Mouse (Mus musculus) thymus, postnatal 25 days (tissue): ENCODE measurements around the gene Fam118a.
A peak's percentile ranks its signal among the peaks of the same experiment; 100 is the strongest.
"Not testable (repeated sequence)": the region's sequence is repeated elsewhere in the genome, so short reads cannot be mapped to it uniquely, and the experiment has no call there.

Source experiments
- DNase-seq: peaks from one replicate; pipeline ENCODE4 v3.0.0; 2022

Fam118a gene

DNA sequence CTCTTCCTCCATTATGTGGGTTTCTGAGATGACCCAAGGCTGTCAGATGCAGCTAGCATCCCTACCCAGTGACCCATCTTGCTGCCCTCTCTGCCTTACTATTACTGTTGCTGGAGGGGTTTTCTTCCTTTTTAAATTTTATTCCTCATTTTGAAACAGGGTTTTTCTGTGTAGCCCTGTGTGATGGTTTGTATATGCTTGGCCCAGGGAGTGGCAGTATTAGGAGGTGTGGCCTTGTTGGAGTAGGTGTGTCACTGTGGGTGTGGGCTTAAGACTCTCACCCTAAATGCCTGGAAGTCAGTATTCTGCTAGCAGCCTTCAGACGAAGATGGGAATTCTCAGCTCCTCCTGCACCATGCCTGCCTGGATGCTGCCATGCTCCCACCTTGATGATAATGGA, at the start of gene Fam118a:
Gene Fam118a (plus strand): TSS at position 301 of the 400 bp plus-strand sequence.
- not testable (repeated sequence) for DNase-seq

- DNase-seq = no peak
Measured at GRCm38 (mm10) chr15:84981609-84982313, 47.0 kb upstream of the Fam118a start.

DNA sequence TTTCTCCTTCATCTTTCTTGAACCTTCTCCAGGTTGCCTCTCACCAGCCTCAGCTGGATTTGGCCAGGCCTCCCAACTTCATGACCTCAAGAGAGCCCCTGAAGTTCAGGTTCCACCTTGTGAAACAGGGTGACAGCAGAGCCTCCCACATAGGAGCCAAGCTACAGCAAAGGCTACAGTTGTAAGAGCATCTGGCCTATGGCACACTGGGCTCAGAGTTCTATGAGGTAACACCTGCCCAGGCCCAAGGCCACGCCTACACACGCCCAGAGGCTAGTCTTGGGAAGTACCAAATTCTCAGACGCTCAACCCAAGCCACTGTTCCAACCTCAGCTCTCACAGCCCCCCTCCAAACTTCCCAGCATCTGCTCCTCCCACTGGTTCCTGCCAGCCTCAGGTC, 45.9 kb upstream of the Fam118a start:
- no peak for DNase-seq

DNA sequence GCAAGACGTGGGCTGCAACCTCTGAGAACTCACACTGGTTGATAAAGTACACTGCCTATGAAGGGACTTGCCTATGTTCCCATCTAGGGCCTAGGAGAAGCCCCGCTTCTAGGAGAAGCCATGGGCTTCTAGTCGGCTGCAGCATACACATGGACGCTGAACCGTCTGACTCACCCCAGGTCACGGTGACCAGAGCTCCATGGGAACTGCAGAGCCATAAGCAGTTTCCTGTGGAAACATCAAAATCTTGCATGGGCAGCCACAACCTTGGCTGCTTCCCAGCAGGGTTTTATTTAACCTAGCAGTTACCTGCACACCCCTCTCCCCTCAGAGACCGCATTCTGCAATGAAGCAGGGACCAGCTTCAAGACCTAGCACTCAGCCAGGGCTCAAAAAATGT, 45.0 kb upstream of the Fam118a start:
- no peak for DNase-seq

- no peak for DNase-seq
Measured at GRCm38 (mm10) chr15:84985516-84986160, 43.1 kb upstream of the Fam118a start.

GRCm38 (mm10) chr15:84986171-84987019, 42.4 kb upstream of the Fam118a start:
- no peak for DNase-seq

DNA sequence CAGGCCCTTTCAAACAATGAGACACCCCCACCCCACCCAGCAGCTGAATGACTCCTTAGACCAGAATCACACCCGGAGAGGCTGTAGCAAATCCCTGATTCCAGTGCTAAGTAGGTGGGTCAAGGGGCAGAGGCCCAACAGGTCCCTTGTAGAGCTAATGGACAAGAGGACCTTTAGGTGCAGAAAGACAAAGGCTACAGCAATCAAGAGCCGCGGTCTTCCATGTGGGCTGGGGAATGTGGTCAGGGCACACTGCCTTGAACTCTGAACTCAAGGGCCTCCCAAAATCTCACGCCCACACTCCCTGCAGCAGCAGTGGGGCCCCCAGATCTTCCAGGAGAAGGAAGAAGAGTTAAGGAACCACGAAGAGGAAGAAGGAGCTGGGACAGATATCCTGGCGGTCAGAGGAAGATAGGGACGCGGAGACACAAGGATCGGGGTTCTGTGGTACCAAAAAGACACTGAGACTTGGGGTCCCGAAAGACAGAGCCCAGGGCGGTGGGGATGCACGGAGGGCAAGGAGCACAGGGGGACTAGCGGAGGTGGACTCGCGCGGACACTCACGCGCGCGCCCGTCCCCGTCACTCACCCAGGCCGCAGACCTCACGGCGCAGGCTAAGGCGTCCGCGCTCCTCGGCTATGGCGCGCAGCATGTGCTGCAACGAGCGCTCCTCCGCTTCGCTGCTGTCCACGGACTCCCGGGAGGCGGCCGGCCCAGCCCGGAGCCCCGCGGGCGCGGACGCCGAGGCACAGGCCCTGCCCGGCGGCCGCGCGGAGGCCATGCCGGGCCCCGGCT, 41.5 kb upstream of the Fam118a start:
- DNase-seq = peak; percentile 27

GRCm38 (mm10) chr15:84987874-84988825, 40.6 kb upstream of the Fam118a start, which contains the start of gene 5031439G07Rik:
5031439G07Rik (minus strand) TSS chr15:84988551.
- DNase-seq = peak; percentile 91

GRCm38 (mm10) chr15:84989098-84989497, 39.6 kb upstream of the Fam118a start:
- no peak for DNase-seq

GRCm38 (mm10) chr15:84989771-84990170, 39.0 kb upstream of the Fam118a start:
- no peak for DNase-seq

DNA sequence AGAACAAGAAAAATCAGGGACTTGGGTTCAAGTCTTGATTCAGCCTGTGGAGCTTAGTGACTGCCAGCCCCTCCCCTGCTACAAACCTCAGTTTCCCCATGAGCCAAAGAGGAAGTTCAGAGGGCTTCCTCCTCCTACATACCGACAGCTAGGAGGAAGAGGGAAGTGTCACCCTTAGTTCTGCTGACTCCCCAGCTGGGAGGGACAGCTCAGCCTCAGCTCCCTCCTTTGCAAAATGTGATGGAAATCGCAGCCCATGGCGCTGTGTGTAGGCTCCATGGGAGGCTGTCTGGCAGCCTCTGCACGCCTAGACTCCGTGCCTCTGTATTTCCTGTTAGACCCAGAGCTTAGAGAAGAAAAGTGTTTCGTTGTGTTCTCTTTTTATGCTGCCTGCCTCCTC, 34.2 kb upstream of the Fam118a start:
- DNase-seq = no peak

DNA sequence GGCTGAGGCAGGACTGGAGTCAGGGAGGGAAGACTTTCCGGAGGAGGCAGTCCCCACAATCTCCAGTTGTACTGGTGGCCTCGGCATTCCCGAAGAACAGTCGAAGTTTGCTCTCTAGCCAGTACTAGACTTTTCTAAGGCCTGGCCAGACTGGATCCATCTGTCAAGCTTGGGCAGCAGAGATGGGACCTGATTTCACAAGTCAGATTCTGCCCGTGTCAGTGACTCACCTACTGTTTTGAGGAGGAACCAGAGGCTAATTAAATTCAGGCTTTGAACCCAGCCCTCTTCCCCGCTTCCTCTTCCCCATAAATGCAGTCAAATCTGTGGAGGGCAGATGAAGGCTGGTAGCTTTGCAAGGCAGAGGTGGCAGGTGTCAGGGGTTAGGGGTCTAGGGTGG, 33.7 kb upstream of the Fam118a start:
- no peak for DNase-seq

GRCm38 (mm10) chr15:84995967-84996366, 32.8 kb upstream of the Fam118a start:
- DNase-seq = peak; percentile 57

DNA sequence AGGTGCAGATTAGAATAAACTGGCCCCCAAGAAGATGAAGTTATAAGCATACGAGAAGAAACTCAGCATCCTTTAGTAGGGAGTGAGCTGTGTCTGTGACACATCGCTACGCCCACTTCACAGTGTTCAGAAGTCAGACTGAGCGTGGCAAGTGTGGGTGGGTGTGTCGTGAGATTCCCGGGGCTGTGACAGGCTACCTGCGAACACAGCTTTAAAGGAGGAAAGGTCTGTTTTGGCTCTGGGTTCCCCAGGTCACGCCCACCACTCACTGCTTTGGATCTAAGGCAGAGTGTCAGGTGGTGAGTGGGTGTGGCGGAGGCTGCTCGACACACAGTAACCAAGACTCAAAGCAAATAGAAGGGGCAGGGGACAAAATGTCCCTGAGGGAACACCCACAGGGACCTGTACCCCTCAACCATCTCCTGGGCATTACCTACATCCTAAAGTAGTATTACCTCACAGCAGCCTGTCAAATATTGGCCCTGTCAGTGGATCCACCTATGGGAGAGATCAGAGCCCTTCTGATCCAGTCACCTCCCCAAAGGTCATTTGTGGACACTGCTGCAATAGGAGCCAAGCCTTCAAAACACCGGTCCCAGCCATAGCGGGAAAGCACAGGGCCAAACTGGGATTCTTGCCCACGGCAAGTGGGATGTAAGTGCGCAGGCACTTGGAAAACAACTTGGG, 30.8 kb upstream of the Fam118a start:
- no peak for DNase-seq

- DNase-seq = no peak
Measured at GRCm38 (mm10) chr15:84999911-85000310, 28.8 kb upstream of the Fam118a start.

DNA sequence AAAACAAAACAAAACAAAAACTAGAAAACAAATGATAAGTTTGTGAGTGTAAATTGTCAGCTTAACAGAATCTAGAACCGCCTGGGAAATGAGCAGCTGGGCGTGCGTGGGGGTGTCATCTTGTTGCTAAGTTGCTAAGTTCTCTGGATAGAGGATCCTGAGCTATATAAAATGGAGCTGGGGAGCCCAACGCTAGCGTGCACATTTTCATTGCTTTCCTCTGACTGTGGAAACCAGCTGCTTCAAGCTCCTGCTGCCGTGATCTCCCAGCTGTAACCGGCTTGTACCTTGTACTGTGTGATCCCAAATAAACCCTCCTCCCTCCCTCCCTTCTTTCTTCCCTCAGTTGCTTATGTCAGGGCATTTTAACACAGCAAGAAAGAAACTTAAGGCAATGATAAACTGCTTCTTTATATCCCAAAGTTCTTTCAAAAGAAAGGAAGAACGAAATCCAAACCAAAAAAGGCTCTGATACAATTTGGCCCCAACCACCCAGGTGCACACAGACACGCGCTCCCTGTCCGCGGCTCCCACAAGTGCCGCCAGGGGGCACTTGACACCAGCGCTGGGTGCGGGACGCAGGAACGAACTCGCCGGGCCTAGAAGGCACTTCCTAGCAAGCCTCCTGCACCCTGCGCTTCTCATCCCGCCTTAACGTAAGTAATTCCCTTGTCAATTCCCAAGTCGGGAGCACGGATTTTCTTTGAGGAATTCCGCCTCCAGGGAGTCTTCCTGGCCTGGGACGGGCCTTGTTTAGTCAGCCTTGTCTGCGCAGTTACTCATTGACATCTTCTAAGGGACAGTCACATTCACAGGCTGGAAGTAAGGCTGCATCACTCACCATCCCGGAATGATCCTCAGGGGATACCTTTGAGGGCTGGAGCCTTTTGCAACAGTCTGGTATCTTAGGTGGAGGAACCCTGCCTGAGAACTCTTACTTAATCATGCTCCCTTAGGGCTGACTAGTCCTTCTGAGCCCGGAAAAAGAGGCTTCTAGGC, 27.5 kb upstream of the Fam118a start:
- peak; percentile 84 for DNase-seq

GRCm38 (mm10) chr15:85009666-85010065, 19.1 kb upstream of the Fam118a start:
- no peak for DNase-seq

DNA sequence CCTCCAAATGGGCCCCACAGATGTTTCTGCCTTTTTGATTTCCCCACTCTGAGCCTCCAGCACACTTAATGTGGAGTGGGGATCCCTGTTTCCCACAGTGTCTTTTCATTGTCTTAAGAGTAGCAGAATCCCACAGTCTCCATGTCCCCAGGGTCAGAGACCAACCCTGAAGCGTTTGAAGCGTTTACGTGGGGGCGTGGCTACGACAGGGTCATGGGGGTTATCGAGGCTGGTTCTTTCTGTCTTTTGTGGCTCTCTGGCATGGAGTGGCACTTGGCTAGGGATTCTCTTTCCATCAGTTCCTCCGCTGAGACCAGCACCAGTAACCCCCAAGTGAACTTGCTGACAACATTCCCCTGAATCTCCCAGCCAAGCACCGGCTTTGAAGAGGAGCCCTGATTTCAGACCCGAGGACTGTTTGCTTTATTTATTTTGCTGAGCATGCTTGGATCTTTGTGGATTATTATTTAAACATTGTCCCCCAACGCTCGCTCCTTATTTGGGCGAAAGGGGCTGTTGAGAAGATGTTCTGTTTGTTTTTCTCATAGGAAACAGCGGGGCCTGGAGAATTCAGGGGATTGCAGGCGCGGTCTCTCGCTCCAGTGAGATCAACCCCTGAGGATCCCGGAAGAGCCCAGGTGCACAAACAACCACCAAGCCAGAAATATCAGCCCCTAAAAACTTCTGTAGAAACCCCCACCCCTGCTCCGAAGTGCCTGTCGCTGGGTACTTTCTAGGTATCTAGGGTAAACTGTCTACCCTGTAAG, 16.7 kb upstream of the Fam118a start:
- DNase-seq = no peak

- no peak for DNase-seq
Measured at GRCm38 (mm10) chr15:85012662-85013054, 16.1 kb upstream of the Fam118a start.
